Mouse (Mus musculus): ENCODE measurements around the gene Ly86. TPM values are rescaled to one million over a fixed set of nuclear protein-coding genes. Genes with fewer than 3 reads are reported as not detected.

The Ly86 gene
- polyA plus RNA-seq, 1 experiment from 2014 or later: 7.0 TPM

GRCm38 (mm10) chr13:37454356-37454755, 109.3 kb downstream of the Ly86 start:
- DNase-seq (ENCODE audit: low spot score, missing footprints) (no peak), ATAC-seq (ENCODE audit: low FRiP score) (no peak)
- H3K4me1 ChIP-seq (ENCODE audit: control insufficient read depth, insufficient read depth, low read length): peaks cover 3% of the 10 kb centered on the region; the same call in 1 of the 2 replicates
- H3K4me3 ChIP-seq (ENCODE audit: low read depth, low read length): no peak overlapping the region
- H3K36me3 ChIP-seq (ENCODE audit: control insufficient read depth, insufficient read depth, low read length): no peaks in the 10 kb centered on the region
- no peaks in the 10 kb centered on the region for H3K9me3 ChIP-seq (ENCODE audit: control insufficient read depth, low read length)
- no peak overlapping the region for H3K27ac ChIP-seq (ENCODE audit: low read depth, low read length)
- 56% methylated on average over 6 of the region's 6 CpGs for WGBS
- H3K27me3 ChIP-seq (ENCODE audit: control insufficient read depth, insufficient read depth, low read length): peaks cover 9% of the 10 kb centered on the region
- H3K4me2 ChIP-seq: no peak overlapping the region
- no peak overlapping the region for H3K9ac ChIP-seq (ENCODE audit: low read length)

GRCm38 (mm10) chr13:37455561-37455960, 110.6 kb downstream of the Ly86 start:
- no peak for ATAC-seq (ENCODE audit: low FRiP score)
- 70% methylated on average over 3 of the region's 3 CpGs for WGBS
- no peak overlapping the region for H3K4me3 ChIP-seq (ENCODE audit: low read depth, low read length)
- DNase-seq (ENCODE audit: low spot score, missing footprints): no peak
- H3K9me3 ChIP-seq (ENCODE audit: control insufficient read depth, low read length): no peaks in the 10 kb centered on the region
- no peak overlapping the region for H3K9ac ChIP-seq (ENCODE audit: low read length)
- no peak overlapping the region for H3K27ac ChIP-seq (ENCODE audit: low read depth, low read length)
- H3K27me3 ChIP-seq (ENCODE audit: control insufficient read depth, insufficient read depth, low read length): peaks cover 9% of the 10 kb centered on the region
- no peak overlapping the region for H3K4me2 ChIP-seq
- peaks cover 3% of the 10 kb centered on the region; the same call in 1 of the 2 replicates for H3K4me1 ChIP-seq (ENCODE audit: control insufficient read depth, insufficient read depth, low read length)
- no peaks in the 10 kb centered on the region for H3K36me3 ChIP-seq (ENCODE audit: control insufficient read depth, insufficient read depth, low read length)

DNA sequence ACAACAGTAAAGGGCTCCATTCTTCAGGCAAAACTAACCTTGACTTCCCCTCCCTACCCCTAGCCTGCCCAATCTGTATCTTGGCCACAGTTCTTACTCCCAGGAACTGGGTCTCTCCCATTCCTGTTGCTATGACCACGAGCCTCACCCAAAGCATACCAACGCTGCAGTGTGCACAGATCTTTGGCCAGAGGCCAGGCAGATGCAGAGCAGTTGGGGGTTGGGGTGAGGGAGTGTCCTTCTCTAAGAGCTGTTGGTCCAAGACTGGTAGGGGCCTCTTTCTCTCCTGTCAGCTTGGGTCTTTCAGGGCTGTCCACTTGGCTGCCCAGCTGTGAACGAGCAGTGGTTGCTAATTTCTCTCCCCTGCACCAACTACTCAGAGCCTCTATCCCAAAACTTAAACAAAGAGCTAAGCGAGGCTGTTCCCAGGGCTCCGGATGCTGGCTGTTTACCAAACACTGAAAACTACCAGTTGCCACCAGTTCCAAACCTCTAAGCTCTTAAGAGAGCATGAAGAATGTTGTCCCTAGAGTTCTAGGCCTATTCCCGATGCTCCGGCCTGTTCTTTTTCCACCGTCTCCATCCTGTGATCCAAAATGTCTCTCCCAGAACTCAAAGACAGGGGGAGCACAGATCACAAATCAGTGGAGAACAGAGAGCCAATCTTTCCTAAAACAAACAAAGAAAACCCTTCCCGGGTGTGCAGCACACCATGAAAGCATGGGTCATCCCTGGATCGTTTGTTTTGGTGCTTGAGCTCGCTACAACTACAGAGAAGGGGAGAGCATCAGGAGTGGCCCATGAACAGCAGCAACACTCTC, 112.2 kb downstream of the Ly86 start:
- ATAC-seq (ENCODE audit: low FRiP score) (peak; percentile 43), DNase-seq (ENCODE audit: low spot score, missing footprints) (no peak)
- Histone ChIP-seq H3K27ac (ENCODE audit: low read depth, low read length) (no peak overlapping the region), H3K27me3 (ENCODE audit: control insufficient read depth, insufficient read depth, low read length) (peaks cover 6% of the 10 kb centered on the region), H3K4me3 (ENCODE audit: low read depth, low read length) (no peak overlapping the region), H3K9ac (ENCODE audit: low read length) (no peak overlapping the region), H3K36me3 (ENCODE audit: control insufficient read depth, insufficient read depth, low read length) (no peaks in the 10 kb centered on the region), H3K4me1 (ENCODE audit: control insufficient read depth, insufficient read depth, low read length) (peaks cover under 1% of the 10 kb centered on the region; the same call in 1 of the 2 replicates), H3K4me2 (no peak overlapping the region), H3K9me3 (ENCODE audit: control insufficient read depth, low read length) (no peaks in the 10 kb centered on the region)
- 52% methylated on average over 11 of the region's 11 CpGs for WGBS

GRCm38 (mm10) chr13:37458557-37458956, 113.5 kb downstream of the Ly86 start:
- Histone ChIP-seq H3K36me3 (ENCODE audit: control insufficient read depth, insufficient read depth, low read length) (no peaks in the 10 kb centered on the region), H3K4me1 (ENCODE audit: control insufficient read depth, insufficient read depth, low read length) (no peaks in the 10 kb centered on the region; the same call in 1 of the 2 replicates), H3K4me2 (no peak overlapping the region), H3K4me3 (ENCODE audit: low read depth, low read length) (no peak overlapping the region), H3K27me3 (ENCODE audit: control insufficient read depth, insufficient read depth, low read length) (no peaks in the 10 kb centered on the region; the same call in 1 of the 2 replicates), H3K9me3 (ENCODE audit: control insufficient read depth, low read length) (no peaks in the 10 kb centered on the region), H3K9ac (ENCODE audit: low read length) (no peak overlapping the region), H3K27ac (ENCODE audit: low read depth, low read length) (no peak overlapping the region)
- 87% methylated on average over 5 of the region's 5 CpGs for WGBS
- DNase-seq (ENCODE audit: low spot score, missing footprints) (no peak), ATAC-seq (ENCODE audit: low FRiP score) (no peak)

- H3K9ac ChIP-seq (ENCODE audit: low read length): no peak overlapping the region
- H3K27me3 ChIP-seq (ENCODE audit: control insufficient read depth, insufficient read depth, low read length): no peaks in the 10 kb centered on the region; the same call in 1 of the 2 replicates
- 78% methylated on average over 10 of the region's 10 CpGs for WGBS
- H3K36me3 ChIP-seq (ENCODE audit: control insufficient read depth, insufficient read depth, low read length): no peaks in the 10 kb centered on the region
- DNase-seq (ENCODE audit: low spot score, missing footprints): no peak
- H3K4me3 ChIP-seq (ENCODE audit: low read depth, low read length): no peak overlapping the region
- no peak overlapping the region for H3K27ac ChIP-seq (ENCODE audit: low read depth, low read length)
- no peaks in the 10 kb centered on the region; the same call in 1 of the 2 replicates for H3K4me1 ChIP-seq (ENCODE audit: control insufficient read depth, insufficient read depth, low read length)
- no peak overlapping the region for H3K4me2 ChIP-seq
- no peaks in the 10 kb centered on the region for H3K9me3 ChIP-seq (ENCODE audit: control insufficient read depth, low read length)
- ATAC-seq (ENCODE audit: low FRiP score): no peak
These were observed 114.0 kb downstream of the Ly86 start for GRCm38 (mm10) chr13:37459022-37459421.

DNA sequence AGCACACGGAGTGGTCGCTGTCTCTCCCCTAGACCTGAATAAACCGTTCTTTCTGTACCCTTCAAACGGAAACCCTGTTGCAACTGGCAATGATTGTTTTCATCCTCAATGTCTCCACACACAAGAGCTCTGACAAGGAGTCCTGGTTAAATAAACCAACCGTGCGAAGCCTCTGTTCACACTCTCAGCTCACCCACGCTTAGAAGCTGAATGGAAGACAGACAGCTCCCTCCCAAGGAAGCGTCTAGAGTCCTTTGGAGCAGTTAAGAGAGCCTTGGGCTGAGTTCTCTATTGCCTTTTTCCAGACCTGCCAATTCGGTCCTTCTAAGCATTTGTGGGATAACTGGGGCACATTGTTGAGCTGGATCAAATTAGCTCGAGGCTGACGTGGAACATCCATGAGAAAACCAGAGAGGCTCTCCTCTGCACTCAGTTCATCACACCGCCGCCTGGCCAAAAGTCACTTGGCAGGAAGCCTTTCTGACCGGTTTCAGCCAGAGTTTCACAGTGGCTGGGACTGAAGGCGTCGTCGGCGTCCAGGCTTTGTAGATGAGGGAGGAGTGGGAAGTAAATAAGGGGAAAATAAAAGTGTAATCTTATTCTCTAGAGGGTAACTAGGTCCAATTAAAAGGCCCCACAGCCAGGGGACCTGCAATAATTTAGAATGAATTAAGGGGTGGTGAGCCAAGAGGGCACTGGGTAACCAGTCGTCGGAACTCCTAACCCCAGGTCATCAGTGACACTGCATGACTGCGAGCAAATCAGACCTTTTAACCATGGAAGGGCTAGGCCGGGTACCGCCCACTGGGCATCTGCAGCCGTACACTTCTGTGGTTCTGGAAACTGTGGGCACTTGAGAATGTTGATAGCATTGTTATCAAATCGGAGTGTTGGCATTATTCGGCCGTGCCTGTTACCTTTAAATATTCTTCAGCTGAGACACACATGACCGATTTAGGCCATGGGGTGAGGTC, 115.2 kb downstream of the Ly86 start:
- no peaks in the 10 kb centered on the region; the same call in 1 of the 2 replicates for H3K4me1 ChIP-seq (ENCODE audit: control insufficient read depth, insufficient read depth, low read length)
- H3K4me3 ChIP-seq (ENCODE audit: low read depth, low read length): no peak overlapping the region
- DNase-seq (ENCODE audit: low spot score, missing footprints) (no peak), ATAC-seq (ENCODE audit: low FRiP score) (no peak)
- no peaks in the 10 kb centered on the region for H3K9me3 ChIP-seq (ENCODE audit: control insufficient read depth, low read length)
- H3K27ac ChIP-seq (ENCODE audit: low read depth, low read length): no peak overlapping the region
- no peaks in the 10 kb centered on the region for H3K36me3 ChIP-seq (ENCODE audit: control insufficient read depth, insufficient read depth, low read length)
- no peak overlapping the region for H3K9ac ChIP-seq (ENCODE audit: low read length)
- H3K4me2 ChIP-seq: no peak overlapping the region
- no peaks in the 10 kb centered on the region for H3K27me3 ChIP-seq (ENCODE audit: control insufficient read depth, insufficient read depth, low read length)
- WGBS: 82% methylated on average over 28 of the region's 28 CpGs

GRCm38 (mm10) chr13:37462049-37462702, 117.2 kb downstream of the Ly86 start:
- Histone ChIP-seq H3K9ac (ENCODE audit: low read length) (no peak overlapping the region), H3K36me3 (ENCODE audit: control insufficient read depth, insufficient read depth, low read length) (no peaks in the 10 kb centered on the region), H3K4me2 (no peak overlapping the region), H3K4me1 (ENCODE audit: control insufficient read depth, insufficient read depth, low read length) (no peaks in the 10 kb centered on the region; the same call in 1 of the 2 replicates), H3K4me3 (ENCODE audit: low read depth, low read length) (no peak overlapping the region), H3K27ac (ENCODE audit: low read depth, low read length) (no peak overlapping the region), H3K9me3 (ENCODE audit: control insufficient read depth, low read length) (no peaks in the 10 kb centered on the region), H3K27me3 (ENCODE audit: control insufficient read depth, insufficient read depth, low read length) (no peaks in the 10 kb centered on the region; the same call in 1 of the 2 replicates)
- 93% methylated on average over 12 of the region's 12 CpGs for WGBS
- ATAC-seq (ENCODE audit: low FRiP score): no peak
- no peak for DNase-seq (ENCODE audit: low spot score, missing footprints)

- Histone ChIP-seq H3K9ac (ENCODE audit: low read length) (no peak overlapping the region), H3K27ac (ENCODE audit: low read depth, low read length) (no peak overlapping the region), H3K27me3 (ENCODE audit: control insufficient read depth, insufficient read depth, low read length) (no peaks in the 10 kb centered on the region; the same call in none of the 2 replicates), H3K9me3 (ENCODE audit: control insufficient read depth, low read length) (no peaks in the 10 kb centered on the region), H3K4me3 (ENCODE audit: low read depth, low read length) (no peak overlapping the region), H3K4me1 (ENCODE audit: control insufficient read depth, insufficient read depth, low read length) (no peaks in the 10 kb centered on the region), H3K4me2 (no peak overlapping the region), H3K36me3 (ENCODE audit: control insufficient read depth, insufficient read depth, low read length) (no peaks in the 10 kb centered on the region)
- no peak for ATAC-seq (ENCODE audit: low FRiP score)
- 88% methylated on average over 6 of the region's 6 CpGs for WGBS
- DNase-seq (ENCODE audit: low spot score, missing footprints): no peak
These were observed 120.7 kb downstream of the Ly86 start for GRCm38 (mm10) chr13:37465710-37466109.

Data from midbrain, embryonic 11.5 days (tissue).